Mouse (Mus musculus): ENCODE measurements around the gene Ulk4.

Gene Ulk4

DNA sequence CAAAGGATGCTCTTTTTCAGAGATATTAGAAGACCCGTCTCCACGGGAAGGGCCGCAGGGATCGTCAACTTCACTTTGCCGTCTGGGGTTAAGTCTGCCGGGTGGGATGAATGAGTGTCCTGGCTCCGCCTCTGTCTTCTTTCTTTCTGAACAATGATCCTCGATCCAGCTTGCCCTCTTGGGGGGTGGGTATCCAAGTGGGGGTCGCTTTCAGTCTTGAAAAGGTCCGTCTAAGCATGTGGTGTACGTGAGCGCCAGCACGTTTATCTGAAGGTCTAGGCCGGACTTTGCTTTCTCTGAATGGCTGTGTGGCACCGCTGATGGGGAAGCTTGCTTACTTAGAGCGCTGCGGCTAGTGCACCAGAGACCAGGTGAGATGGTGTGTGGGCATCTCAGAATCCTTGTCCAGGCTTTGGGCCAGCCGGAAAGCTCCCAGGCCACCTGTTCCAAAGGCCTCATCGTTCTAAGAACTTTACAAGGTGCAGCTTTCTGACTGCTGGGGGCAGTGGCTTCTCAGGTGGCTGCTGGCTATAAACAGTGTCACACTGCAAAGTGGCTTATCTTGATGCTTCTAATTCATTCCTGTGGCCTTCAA is 23.1 kb upstream of the Ulk4 start:
- in situ Hi-C loops (cut with MboI, MseI), result no loop called here

DNA sequence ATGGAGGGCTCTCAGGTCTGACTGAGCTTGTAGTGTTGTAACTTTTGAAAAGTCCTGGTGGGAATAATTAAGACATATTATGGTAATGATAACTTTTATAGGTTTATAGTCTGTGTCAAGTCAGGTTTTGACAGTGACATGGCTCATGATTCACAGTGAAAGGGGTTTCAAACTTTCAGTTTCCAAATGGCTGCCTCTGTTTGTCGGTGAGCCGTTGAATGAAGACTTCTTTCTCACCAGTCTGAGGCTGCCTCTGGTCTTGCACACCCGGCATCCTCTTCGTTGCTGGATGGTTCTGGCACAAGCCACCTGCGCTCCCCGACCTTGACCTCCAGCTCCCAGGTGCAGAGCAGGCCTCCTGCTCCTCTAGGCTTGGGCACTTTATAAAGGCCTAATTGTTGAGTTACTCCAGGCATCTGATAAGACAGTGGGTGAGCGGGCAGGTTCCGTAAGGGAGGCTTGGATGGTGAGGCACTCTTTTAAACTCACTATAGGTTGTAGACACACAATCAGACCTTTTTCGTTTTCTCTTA is 22.3 kb upstream of the Ulk4 start:
- in situ Hi-C loops (cut with MboI, MseI), result no loop called here

DNA sequence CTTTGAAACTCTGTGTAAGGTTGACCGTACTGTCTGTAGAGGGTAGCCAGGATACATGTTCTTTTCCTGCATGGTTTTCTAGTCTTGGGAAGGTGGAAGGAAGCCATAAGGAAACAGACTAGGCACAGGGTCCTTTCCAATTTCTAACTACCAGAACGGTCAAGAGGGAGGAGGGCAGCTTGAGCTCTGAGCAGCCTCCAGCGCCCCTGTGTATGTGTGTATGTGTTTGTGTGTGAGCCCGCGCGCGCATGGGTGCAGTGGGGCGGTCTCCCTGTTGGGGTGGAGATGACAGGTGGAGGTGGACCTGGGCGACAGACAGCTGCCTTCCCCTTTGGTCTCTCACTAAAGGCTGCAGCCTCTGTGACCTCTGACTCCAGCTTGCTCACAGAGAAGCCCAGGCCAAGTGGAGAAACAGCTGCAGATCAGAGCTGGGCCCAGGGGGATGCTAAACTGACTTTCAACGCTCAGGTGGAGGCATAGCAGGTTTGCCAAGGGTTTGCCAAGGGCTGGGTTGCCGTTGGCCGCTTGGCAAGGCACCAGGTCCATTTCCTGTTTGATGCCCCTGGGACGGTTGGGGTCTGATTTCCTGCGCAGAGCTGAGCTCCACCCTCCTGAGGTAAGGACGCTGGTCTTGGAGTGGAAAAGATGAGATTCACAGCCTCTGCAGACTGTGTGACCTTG is 21.6 kb upstream of the Ulk4 start:
- in situ Hi-C loops (cut with MboI, MseI), result no loop called here

DNA sequence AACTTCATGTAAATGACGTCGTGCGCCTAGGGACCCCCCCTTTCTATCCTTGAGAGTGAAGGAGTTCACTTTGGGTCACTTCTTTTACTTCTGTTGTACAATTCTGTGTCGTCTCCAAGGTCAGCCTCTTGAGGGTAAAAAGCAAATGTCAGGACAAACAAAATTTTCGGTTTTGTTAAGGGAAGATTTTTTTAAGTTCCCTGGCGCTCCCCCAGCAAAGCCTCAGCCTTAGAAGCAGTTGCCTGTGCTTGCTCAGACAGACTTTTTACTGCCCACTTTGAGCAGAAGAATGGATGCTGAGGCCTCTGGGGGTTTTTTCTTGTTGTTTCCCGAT is 21.0 kb upstream of the Ulk4 start:
- in situ Hi-C loops (cut with MboI, MseI), result no loop called here

DNA sequence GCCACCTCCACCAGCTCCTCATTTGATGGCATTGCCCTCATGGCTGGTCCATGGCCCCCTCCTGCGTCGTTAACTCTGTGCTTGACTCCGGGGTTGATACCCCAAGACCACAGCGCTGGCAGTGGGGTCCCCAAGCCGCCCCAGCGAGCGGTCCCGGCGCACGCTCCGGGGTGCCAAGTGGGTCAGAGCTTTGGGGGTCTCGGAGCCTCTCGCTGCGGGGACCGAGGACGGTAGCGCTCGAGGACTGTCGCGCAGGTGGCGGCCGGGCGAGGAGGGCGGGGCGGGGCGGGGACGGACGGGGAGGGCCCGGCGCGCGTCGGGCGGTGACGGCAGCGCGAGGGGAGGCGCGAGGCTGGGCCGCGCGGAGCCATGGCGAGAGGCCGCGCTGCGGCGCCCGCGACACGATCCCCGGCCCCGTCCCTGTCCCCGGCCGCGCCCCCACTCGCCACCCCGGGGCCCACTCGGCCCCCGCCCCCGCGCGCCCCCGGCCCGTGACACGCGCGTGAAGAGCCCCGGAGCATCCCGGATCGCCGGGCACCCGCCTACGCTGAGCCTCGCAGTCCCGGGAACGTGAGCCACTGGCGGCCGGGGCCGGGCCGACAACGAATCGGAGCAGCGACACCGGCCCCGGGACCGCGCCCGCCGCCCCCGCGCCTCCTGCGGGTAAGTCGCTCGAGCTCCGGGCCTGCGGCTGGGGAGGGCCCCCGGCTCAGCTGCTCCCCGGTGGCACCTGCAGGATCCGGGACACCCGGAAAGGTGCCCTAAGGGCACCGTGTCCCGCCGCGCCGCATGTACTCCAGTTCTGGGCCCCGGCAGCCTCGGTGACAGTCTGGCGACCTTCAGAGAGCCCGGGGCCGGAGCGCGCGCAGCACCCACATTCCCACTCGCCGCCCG is 20.4 kb upstream of the Ulk4 start, which contains the start of gene Trak1:
Gene Trak1, plus strand, starts transcription at position 332 of the 894 bp plus-strand sequence.
- in situ Hi-C loops (cut with MboI, MseI), result no loop called here

DNA sequence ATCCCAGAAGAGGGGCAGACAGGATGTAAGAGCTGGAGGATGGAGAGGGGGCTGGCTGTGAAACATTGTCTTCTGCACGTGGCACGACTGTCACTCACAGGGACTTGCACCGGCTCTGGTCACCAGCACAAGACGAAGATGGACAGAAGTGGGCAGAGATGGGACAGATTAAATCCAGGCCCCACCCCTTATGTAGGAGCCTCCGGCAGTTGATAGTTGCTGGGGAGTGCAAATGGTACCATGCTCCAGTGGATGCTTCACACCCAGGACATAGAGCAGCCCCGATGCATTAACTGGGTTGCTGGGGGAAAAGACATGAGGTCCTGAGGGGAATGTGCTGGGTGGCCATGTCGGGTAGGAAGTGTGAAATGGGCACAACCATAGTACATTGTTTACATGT is 18.2 kb upstream of the Ulk4 start:
- in situ Hi-C loops (cut with MboI, MseI), result no loop called here

DNA sequence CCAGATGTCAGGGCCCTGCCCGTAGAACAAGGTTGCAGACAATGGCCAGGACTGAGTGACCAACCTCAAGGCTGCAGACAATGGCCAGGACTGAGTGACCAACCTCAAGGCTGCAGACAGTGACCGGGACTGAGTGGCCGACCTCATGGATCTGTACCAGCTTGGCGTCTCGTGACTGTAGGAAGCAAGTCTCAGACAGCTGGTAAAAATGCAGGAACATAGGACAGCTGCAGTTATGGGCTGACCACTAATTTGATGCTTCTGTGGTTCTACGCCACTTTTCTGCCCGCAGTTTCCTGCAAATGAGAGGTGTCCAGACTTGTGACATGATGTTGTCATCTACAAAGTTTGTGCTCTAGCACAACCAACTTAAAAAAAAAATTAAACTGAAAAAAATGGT is 16.2 kb upstream of the Ulk4 start:
- in situ Hi-C loops (cut with MboI, MseI), result loop anchor here (5.0 kb wide), 1 partner anchor 69 kb away; no protein-coding TSS in a partner anchor

DNA sequence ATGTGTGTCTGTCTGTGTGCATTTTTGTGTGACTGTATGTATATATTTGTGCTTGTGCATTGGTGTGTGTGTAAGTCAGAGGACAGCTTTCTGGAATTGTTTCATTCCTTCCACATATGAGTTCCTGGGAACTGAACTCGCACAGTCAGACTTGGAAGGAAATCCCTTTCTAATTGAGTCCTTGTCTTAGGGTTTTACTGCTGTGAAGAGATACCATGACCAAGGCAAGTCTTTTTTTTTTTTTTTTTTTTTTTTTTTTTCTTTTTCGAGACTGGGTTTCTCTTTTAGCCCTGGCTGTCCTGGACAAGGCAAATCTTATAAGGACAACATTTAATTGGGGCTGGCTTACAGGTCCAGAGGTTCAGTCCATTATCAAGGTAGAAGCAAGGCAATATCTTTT is 14.3 kb upstream of the Ulk4 start:
- in situ Hi-C loops (cut with MboI, MseI), result loop anchor here (5.0 kb wide), 1 partner anchor 71 kb away; no protein-coding TSS in a partner anchor

DNA sequence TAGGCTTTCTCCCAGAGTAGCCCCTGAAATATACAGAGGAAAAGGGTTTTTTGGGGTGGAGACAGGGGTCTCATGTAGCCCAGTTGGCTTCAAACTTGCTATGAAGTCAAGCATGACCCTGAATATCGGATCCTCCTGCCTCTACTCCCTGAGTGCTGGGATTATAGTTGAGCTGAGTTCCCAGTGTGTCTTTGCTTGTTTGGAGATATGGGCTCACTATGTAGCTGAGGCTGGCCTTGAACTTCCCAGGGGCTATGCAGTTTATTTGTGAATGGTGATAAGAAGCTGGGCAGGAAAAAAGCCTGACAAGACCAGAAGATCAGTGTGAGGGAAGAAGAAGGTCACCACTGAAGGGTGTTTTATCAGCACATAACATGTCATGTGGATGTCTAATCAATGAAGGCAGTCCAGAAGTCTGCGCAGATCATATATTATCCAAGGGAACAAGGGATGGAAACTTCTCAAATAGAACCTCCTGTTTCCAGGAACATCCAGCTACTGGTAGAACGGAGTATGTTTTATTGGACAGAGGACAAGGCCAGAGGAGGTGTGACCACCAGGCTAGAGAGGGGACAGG is 9.4 kb upstream of the Ulk4 start:
- in situ Hi-C loops (cut with MboI, MseI), result no loop called here

DNA sequence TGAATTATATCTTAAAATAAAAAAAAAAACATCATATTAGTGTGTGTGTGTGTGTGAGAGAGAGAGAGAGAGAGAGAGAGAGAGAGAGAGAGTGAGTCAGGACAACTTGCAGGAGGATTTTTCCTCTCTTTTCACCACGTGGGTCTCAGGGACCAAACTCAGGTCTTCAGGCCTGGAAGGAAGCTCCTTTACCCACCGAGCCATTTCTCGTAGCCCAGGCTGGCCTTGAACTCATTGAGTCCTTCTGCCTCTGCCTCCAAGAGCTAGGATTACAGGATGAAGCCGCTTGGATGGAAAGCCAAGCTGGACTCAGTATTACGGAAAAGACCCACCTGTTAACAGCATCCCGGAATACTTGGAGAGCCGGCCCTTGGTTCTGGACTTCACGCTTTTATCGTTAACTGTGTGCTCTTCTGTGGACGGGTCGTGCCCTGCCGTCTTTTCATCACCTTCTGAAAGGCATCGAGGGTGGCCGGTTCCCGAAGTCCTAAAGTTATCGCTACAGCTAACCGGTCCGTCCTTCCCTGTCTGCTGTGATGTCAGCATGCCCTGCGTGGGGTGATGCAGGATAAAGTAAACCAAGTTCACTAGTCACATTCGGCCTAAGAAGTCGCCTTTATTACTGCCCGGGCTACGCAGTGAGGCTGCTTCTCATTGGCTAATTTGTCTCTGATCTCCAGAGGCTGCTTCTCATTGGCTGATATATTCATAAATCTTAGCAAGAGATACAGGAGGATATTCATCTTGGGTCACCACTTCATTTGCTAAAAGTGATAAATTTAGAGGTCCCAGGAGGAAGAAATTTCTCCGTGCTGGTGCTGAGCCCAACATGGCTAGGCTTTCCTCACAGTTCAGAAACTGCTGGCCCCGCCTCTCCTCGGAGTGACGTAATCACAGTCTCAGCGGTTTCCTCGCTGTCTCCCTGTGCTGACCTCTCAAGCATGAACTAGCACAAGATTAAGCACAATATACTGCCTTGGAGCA is 8.6 kb upstream of the Ulk4 start:
- in situ Hi-C loops (cut with MboI, MseI), result no loop called here

DNA sequence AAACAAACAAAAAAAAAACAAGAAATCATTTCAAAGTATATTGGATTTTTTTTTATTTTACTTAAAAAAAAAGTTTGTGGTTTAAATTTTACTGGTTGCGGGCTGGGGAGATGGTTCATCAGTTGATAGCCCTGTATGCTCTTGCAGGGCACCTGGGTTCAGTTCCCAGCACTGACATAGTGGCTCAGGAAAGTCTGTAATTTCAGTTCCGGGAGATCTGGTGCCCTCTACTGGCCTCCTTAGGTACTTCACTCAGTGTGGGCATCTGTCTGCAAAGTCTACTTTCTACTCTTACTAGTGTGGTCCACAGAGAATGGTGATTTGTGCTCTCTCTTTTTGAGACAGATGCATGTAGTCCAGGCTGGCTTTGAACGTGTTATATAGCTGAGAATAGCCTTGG is 7.4 kb upstream of the Ulk4 start:
- in situ Hi-C loops (cut with MboI, MseI), result no loop called here

DNA sequence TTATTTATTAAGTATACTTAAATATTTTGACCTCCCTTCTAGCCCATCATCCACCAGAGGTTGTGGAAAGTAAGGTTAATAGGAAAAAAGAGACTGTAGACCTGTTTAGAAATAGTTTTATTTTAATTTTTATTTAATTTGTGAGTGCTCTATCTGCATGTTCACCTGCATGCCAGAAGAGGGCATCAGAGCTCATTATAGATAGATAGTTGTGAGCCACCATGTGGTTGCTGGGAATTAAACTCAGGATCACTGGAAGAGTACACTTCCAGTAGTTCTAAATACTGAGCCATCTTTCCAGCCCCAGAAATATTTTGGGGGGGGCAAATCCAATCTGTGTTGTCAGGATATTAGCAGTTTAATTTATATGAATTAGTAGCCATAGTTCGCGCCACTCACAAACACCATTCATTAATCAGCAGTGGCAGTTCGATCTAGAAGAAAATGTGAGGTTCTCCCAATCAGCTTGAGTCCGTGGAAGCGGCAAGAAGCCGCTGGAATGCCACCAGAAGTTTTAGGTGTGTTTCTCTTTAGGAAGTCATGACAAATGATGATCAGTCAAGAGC is 6.7 kb upstream of the Ulk4 start:
- in situ Hi-C loops (cut with MboI, MseI), result no loop called here

DNA sequence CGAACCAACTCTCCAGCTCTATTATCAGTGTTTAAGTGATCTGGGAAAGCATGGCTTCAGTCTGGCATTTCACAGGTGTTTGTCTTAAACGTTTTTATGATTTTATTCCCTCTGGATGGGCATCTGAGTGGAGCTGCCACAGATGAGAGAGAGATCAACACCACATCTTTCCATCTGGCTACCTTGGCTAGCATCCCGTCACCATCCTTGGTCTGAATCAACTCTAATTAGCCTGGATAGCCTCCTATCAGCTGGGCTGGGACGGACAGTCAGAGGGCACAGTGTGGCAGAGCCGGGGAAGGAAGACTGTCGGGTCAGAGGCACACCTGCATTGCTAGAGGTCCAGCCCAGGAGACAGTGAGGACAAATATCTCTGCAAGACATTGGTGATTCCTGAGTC is 4.9 kb upstream of the Ulk4 start:
- in situ Hi-C loops (cut with MboI, MseI), result no loop called here

DNA sequence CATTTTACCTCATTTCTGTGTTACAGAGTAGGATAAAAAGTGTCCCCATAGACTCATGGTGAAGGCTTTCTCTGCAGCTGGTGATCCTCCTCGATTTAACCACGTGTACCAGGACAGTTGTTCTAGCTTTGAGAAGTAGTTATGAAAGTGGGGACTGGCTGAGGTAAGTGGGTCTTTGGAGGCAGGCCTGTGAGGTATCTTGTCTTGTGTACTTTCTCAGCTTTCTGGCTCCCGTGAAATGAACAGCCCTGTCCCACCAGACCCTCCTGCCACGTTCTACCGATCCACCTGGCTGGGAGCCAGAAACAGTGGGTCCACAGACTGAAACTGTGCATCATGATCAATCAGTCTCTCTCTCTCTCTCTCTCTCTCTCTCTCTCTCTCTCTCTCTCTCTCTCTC is 2.2 kb upstream of the Ulk4 start:
- in situ Hi-C loops (cut with MboI, MseI), result no loop called here

DNA sequence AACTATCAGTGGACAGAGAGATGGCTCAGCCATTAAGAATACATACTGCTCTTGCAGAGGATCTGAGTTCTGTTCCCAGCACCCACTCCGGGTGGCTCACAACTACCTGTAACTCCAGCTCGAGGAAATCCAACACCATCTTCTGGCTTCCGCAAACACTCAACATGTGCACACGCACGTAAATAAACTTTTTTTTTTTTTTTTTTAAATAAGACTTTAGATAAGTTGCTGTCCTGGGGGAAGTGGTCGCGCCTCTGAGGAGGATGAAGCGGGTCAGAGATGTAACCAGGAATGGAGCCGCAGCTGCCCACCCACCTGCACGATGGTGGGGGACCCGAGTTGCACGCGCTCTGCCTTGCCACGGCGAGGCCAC is 266 bp downstream of the Ulk4 start:
- in situ Hi-C loops (cut with MboI, MseI), result no loop called here

DNA sequence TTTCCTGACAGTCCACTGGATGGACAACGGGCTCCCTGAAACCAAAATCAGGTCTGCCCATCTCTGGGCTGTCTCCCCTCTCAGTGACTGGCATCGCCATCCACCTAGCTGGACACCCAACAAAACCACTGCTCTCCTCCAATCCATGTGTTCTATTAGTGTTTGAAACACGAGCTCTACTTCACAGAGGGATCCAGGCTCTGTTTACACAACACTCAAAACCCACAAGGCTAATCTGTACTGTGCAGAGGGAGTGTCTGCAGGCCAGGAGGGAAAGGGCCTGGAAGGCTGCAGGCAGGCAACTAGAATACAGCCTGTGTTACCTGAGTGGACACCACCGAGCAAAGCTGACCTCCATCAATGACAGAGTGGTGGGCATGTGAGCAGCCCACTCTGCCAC is 5.4 kb downstream of the Ulk4 start:
- in situ Hi-C loops (cut with MboI, MseI), result no loop called here

DNA sequence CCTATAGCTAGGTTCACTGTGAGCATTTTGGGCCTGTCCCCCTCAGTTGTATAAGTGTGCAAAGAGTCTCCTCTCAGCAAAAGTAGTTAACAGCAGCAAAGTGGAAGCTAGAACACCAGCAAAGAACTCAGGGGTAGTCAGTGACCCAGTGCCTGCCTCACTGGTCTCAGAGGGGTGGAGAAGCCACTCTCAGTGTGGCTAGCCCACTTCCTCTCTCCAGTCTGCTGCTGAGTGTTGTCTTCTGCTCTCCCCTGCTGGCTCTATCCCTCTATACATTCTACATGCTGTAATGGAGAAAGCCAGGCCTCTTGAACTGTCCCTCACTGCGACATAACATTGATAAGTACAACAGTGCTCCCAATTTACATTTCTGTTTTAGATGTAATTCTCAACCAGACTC is 5.8 kb downstream of the Ulk4 start:
- in situ Hi-C loops (cut with MboI, MseI), result no loop called here

DNA sequence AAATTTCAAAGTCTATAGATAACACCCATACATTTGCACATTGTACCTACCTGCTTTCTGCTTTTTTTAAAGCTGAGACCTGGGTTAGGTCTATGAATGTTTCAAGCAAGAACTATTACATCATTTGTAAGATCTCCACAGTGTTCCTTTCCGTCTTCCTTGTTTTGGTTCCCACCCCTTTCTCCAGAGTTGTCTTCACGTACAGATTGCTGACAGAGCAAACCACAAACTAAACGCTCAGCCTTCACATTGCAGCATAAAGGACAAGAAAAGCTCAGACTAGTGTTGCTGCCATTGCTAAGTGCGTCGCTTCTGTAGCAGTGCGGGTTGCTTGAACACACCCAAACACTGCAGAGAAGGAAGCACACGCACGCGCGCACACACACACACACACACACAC is 11.7 kb downstream of the Ulk4 start:
- in situ Hi-C loops (cut with MboI, MseI), result loop anchor here (10.0 kb wide), 1 partner anchor 329 kb away; no protein-coding TSS in a partner anchor

DNA sequence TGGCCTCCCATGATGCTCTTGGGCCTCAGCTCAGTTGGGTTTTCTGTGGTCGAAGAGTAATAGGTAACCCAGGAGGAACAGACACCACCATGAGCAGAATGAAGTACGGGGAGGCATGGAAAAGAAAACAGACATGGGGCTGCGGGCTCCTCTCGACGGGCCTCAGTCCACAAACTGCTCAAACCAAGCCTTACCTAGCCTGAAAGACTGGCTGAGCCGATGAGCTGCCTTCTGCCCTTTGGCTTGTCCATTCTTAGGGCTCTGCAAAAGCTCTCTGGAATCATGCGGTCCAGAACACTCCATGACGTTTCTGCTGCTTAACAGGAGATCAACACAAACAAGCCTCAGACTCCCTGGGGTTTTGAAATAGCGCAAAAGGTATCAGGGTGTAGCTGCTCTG is 19.9 kb downstream of the Ulk4 start:
- in situ Hi-C loops (cut with MboI, MseI), result no loop called here

DNA sequence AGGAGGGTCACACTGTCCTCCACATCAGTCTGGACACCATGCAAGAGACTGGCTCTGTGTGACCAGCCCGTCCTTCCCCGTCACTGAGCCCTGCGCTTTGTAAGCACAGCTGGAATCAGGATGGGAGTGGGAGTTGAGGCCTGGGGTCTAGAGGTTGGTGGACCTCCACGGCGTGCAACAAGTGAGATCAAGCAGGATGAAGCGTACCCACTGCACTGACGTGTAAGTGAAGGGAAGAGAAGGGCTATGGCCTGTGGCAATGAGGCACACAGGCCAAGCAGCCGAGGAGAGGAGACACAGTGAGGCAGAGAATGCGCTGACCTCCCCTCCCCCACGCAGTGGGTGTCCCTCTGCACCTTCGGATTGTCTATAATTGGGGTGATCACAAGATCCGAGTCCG is 22.2 kb downstream of the Ulk4 start:
- in situ Hi-C loops (cut with MboI, MseI), result loop anchor here (5.0 kb wide), 1 partner anchor 218 kb away; no protein-coding TSS in a partner anchor

Measured in T-helper 1 cell (primary cell).